Mouse (Mus musculus): ENCODE results near the gene Gstt2.

GRCm38 (mm10) chr10:75835307-75835706 is 1.9 kb downstream of the Gstt2 start:
- no peak for TF ChIP-seq CTCF (IDR thresholded peaks at IDR 0.05; ENCODE audit: low read depth)
- TF ChIP-seq EP300 (optimal IDR thresholded peaks at IDR 0.05), result no peak

All from stomach, postnatal 0 days (tissue).